Mouse (Mus musculus): Measurements from ENCODE around the gene Tbc1d9.
"Not testable (repeated sequence)": the region's sequence is repeated elsewhere in the genome, so short reads cannot be mapped to it uniquely, and the experiment has no call there.

The Tbc1d9 gene

DNA sequence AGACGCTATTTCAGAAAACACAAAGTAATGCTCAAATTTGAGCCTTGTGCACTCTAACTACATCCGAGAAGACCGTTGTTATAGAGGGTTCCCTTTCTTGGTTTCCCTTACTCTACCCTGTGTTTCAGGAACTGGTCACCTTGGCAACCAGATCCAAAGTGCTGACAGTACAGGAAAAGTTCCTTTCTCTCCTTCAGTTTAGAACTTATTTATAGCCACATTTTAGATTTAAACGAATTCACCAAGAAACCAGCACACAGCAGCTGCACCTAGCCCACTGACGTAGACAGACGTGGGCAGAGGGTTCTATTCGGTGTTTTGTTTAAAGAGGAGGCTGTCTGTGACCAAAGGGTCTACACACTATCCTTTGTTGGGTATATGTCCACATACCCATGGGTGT is 79.0 kb downstream of the Tbc1d9 start:
- DNase-seq, result no peak

DNA sequence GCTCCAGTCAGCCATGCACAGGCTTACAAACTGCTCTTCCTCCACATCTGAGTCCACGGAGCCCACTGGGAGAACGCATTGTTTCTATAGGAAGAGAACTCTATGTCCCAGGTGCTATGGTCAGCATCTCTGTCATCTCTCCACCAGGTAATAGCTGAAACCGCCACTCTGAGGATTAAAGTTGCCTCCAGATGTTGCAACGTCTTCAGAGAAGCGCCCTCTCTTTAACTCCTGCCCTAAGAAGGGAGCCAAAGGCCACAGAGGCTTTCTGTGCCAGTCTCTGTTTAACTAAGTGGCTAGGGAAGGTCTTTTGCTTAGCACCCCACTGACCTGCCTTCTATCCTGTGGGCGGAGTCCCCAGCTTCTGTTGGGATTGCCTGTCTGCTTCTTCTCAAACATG is 85.7 kb downstream of the Tbc1d9 start:
- peak; percentile 12 to 60 for DNase-seq

DNA sequence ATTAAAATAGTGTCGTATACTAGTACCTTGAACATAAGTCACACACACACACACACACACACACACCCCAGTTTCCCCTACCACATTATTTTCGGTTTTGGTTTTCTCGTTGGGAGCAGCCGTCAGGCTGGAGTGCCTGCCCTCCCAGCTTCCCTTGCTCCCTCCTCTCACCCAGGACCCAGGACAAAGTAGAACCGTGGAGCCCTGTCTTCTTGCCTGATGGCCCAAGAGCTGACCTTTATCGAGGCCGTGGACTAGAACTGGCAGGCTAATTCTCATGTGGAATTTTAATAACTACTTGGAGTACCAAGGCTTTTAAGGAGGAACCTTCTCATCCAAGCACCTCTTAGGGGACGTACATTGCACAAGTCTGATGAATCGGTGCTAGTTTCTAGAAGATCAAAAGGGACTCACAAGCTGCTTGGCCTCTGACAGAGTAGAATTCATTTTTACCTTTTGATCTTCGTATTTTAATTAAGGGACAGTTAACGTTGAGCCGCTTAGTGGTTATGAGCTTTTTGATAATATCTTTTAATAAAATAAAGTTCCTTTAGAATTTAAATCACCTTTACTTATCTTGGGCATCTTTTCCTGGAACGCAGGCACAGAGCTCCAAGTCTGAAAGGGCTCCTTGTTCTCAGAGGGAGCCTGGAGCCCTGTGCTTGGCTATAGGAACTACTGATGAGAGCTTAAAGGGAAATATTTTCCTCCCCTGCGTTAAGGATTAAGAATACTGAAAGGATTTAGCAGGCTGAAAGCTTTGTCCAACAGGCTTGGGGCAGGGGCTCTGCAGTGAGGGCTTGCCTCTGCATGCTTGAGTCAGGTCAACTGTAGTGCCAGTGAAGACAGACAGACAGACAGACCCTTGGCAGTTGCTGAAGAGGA is 86.5 kb downstream of the Tbc1d9 start:
- no peak for DNase-seq

DNA sequence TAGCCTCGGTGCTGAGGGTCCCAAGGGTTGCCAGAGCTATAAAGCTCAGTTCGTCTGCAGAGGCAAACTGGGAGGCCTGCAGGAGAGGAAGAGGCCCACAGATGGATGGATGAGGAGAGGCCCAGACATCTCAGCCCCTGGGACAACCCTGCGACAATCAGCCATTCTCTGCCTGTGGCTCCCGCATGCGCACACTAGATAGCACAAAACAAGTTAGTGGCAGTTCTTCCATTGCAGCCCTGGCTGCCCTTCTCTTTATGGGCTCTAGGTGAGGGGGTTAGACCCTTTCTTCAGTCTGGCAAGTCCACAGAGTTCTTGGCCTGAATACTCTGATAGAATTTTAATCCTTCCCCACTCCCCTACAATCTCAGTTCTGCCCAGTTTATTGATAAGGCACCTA is 87.6 kb downstream of the Tbc1d9 start:
- no peak for DNase-seq

DNA sequence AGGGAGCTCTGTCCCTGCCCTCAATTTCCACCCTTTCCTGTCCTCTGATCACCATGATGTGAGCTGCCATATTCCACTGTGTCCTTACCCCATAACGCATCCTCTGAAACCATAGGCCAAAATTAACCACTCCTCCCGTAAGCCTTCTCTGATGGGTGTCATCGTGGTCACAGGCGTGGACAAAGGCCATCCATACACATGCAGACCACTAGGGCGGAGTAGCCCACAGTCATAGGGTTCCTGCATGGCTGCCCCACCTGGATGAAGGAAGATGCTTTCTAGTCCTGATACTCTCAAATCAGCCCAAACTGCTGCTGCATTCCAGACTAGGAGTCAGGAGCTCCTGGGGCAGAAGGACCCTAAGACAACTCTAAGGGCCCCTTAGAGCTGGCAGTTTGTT is 92.5 kb downstream of the Tbc1d9 start:
- no peak for DNase-seq

DNA sequence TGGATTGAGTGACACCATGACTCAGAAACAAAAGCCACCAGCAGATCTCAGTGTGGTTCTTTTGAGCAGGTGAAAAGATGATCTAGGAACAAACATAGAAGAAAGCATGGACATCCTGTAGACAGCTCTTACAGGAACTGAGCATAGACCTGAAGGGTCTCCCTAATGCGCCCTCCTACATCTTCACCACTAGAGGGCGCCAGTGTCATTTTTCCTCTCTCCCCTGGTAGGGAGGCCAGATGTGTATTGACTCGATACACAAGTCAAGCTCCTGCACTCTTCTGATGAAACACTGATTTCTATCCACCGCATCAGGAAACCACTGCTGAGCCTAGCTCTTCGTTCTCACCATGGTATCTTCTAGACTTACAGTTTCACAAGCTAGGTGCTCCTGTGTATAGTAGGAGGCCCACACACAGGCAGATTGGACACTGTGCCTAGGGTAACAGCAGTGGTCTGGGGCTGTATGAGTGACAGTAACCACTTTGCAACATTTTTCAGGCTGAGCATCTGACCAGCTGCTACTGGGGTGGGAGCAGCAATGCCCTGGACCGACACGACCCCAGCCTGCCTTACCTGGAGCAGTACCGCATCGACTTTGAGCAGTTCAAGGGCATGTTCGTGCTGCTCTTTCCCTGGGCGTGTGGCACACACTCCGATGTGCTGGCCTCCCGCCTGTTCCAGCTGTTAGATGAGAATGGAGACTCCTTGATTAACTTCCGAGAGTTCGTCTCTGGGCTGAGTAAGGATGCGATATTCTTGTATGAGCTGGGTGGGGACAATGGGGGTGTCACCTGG is 95.5 kb downstream of the Tbc1d9 start:
- peak; percentile 54 to 59 for DNase-seq

DNA sequence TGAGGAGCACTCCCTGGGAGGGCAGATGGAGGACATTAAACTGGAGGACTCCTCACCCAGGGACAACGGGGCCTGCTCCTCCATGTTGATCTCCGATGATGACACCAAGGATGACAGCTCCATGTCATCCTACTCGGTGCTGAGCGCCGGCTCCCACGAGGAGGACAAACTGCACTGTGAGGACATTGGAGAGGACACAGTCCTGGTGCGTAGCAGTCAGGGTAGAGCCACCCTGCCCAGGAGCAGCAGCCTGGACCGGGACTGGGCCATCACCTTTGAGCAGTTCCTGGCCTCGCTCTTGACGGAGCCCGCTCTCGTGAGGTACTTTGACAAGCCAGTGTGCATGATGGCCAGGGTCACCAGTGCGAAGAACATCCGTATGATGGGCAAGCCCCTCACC is 106.0 kb downstream of the Tbc1d9 start:
- DNase-seq, result no peak

DNA sequence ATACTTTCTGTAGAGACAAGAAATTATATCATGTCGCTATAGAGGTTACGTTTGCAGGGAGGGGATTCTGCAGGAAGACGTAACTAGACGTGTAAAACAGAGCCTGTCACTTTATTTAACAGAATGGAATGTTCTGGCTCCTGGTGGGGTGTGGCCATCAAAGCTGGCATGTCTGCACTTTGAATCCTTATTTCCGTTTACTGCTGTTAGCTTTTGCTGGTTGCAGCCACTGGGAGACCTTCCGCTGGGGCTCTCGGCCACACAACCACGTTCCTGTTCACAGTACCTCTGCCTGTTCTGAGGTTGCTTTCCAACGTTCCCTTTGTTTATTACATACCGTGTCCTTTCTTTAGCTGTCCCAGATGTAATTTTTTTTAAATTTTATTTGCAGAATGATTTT is 107.3 kb downstream of the Tbc1d9 start:
- DNase-seq, result no peak

DNA sequence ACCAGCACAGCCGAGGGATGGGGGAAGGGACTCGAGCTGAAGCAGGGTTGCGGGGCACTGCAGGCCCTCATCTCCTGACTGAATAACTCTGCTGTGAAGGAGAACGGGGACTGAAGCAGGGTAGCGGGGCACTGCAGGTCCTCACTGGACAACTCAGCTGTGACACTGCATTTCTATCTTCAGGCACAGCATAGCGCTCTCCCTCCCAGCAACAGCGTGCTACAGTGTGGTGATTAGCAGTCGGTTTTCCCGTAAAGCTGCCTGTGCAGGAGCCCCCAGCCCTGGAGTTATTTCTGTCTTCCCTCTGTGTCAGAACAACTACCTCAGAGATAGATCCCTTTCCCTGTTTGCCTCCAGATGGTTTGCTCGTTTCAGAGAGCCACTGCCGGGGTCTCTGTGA is 109.3 kb downstream of the Tbc1d9 start:
- DNase-seq, result no peak

DNA sequence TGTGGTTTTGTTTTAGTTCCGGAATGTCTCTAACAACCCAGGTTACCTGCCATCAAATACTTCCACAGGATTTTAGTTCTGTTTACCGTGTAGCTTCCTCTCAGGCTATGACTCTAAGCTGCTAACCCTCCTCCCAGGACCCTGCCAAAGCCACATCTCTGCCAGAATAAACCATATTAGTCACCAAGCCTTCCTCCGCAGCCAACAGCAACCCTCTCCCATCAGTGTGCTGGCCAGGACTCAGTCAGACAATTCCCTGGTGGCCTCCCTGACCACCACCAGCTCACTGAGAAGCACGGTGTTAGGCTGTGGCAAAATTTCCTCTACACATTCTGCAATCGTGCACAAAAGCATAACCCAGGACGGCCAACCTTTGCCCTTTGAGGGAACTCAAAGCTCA is 113.3 kb downstream of the Tbc1d9 start:
- DNase-seq, result no peak

DNA sequence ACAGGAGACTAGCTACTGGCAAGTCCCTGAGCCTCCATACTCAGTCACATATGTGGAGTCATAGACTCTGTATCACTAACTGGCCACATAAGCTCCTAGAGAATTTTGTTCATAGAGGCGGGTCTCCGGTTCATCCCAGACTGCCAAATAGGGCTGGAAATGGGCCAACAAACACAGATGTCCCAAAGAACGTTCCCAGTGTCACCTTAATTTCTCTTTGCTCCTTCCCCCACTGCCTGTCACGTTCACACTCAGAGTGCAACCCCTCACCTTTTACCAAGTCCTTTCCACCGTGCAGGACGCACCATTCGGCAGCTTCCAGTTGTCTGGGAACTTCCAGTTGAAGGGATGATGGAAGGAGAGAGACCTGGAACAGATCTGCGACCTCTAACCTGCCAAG is 120.2 kb downstream of the Tbc1d9 start:
- DNase-seq, result no peak

DNA sequence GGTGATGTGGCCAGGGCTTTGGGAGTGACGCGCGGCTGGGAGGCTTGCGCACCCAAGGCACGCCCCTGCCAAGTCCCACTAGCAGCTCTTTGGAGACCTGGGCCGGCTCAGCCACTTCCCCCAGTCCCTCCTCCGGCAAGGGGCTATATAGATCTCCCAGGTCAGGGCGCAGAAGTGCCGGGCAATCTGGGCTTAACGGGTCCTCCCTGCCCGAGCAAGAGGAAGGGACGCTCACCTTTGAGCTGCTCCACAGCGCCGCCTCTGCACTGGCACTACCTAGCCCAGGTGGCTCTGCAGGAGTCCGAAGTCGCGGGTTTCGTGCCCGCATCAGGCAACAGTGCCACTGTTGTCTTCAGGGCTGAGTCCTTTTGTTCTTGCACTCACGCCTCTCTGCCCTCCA is 125.0 kb downstream of the Tbc1d9 start, which contains the start of gene Ucp1:
TSS of gene Ucp1 (plus strand) at position 177 of the 400 bp plus-strand sequence.
- DNase-seq, result peak; percentile 8 to 40

DNA sequence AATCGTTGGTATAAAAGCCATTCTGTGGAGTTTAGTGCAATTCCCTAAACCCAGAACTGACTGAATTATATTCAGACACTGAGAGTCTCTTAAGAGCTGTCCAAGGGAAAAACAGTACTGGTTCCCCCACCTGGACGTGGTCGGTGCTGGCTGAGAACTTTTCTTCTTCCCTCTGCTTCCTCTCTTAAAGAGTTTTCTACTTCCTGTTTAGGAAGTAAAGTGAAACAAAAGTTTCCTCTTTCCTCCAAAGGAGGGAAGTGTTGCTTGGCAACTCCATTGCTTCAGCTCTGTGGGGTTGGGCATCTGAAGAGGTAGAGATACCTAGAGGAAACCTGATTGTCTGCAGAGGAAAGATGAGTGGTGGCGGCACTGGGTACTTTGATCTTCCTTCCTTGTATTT is 132.2 kb downstream of the Tbc1d9 start:
- DNase-seq, result no peak

DNA sequence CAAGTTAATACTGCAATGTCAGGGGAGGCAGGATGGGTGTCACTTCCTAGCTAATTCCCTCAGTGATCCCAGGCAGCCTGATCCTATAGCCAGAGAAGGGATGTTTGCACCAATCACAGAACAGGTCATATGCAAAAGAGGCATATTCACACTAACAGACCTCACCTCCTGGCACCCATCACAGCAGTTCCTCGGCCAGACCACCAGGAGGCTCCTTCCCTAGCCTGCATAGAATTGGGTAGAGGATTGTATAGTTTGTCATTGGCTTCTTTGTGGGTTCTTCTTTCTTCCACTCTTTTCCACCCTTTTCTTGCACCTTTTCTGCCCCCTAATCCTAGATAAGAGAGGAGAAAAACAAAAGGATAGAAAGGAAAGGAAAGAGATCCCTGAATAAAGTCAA is 135.0 kb downstream of the Tbc1d9 start:
- DNase-seq, result no peak

DNA sequence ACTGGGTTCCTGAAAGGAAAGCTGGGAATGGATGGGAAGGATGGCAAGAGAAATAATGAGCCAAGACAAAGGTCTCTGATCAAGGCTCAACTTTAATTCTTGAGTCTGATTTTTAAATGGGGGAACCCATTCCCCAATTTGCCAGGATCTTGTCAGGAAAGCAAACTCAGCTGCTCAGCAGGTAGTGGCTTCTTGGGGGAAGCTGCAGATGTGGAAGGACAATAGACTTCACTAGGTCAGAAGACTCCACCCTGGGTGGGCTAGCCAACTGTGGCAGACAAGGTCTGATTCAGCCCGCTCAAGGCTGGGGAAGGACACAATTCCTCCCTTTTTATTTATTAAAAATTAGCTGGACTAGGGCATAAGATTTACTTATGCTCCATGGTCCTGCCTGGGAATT is 139.8 kb downstream of the Tbc1d9 start:
- no peak for DNase-seq

DNA sequence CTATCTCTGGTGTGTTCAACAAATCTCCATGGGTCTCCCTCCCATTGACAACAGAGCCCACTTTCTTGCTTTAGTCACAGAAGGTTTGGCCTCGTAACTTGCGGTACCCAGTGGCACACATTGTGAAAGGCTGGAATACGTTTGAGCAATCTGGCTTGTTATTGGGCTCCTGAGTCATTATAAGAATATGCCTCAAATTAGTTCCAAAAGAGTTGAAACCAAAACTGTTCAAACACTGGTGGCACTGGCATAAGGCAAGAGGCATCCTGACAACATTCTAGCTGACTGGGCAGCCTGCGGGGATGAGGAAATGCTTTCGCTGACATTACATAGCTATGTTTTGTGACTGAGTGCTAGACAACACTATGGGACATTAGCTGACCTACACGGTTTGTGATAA is 144.7 kb downstream of the Tbc1d9 start:
- DNase-seq, result no peak

DNA sequence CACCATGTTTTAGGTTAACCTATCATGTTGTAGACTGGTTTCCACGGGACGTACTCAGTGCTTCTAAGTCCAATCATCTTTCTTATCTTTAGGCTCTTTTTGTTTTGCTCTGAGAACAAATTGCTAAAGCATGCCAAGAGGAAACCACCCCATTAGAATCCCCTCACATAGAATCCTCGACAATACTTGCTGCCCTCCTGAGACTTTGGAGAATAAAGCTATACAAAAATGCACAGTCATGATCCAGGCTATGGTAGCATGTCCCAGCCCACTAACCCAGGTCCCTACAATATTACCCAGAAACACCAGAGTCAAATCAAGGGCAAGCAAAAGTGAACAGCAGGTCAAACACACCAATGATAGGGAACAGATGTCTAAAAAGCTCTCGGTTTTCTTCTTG is 149.9 kb downstream of the Tbc1d9 start:
- not testable (repeated sequence) for DNase-seq

DNA sequence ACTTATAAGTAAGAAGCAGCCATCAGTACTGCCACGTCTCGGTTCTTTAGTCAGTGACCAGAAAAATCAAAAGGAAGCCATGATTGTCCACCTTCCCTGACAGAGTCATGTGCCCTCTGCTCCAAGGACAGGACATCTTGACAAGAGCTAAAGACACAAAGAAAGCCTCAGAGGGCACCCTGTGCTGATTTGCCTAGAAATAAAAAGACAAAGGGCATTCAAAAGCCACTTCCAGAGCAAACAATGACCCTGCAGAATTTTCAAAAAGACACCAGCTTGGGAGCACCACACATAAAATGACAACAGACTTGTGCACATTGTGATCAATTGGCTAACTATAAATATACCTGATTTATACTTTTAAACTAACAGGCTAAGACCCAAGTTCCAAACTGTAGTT is 150.5 kb downstream of the Tbc1d9 start:
- DNase-seq, result no peak

DNA sequence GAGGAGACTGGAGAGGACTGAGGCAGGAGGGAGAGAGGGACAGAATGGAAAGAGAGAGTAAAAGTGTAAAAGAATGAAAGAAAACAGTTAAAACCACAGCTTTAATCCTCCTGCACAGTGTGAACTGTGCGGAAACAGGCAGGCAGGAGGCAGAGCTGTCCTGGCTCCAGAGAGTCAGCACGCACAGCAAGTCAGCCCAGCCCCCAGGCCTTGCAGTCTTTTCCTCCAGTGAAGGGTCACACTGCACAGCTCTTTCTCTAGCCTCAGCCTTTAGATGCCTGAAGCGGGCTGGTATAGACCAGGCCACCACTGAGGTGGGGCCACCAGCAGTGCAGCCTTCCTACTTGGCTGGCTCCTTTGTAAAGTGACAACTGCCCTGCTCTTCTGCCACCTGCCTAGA is 155.4 kb downstream of the Tbc1d9 start:
- DNase-seq, result no peak

DNA sequence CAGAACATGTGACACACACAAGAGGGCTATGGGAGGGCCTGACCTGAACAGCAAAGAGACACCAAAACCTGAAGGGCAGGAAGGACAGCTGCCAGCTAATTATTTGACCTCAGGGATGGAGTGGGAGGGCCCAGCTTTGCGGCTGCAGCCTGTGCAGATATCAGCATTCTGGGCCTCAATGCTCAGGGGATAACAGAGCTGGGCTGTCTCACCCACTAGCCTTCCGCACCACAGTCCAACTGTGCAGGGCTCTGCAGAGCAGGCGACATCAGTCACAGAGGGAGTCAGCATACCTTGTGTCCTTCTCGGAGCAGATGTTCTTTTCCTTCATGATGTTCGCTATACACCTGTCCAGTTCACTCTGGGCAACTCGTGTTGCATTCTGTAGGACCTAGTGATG is 157.2 kb downstream of the Tbc1d9 start:
- no peak for DNase-seq

Measured in kidney, postnatal 25 days (tissue).